Mouse (Mus musculus) ES-Bruce4 (cell line): ENCODE measurements at regions not wholly inside any gene's neighbourhood (a gene's known extent, or its start where the extent isn't known, plus 50 kb on each side); places are given as distances from the start of the nearest gene placed in this dataset.

Experiments used
- H3K27ac ChIP-seq: 2 replicates; pipeline ENCODE4 v1.5.1; 2012; ENCODE audit warnings: low read length, inconsistent platforms; ENCODE audit not compliant: insufficient read depth
- H3K27me3 ChIP-seq: 2 replicates; pipeline ENCODE4 v1.6.1; 2012; ENCODE audit warnings: mild to moderate bottlenecking, low read length, inconsistent platforms; ENCODE audit not compliant: control insufficient read depth, poor library complexity, insufficient read depth, severe bottlenecking
- H3K36me3 ChIP-seq: 2 replicates; pipeline ENCODE4 v1.6.1; 2012; ENCODE audit warnings: inconsistent platforms, mild to moderate bottlenecking, low read length, moderate library complexity; ENCODE audit not compliant: control insufficient read depth, poor library complexity, insufficient read depth, severe bottlenecking
- H3K4me1 ChIP-seq: one replicate; pipeline ENCODE4 v1.8.1; 2011; ENCODE audit warnings: low read length; ENCODE audit not compliant: control insufficient read depth, insufficient read depth
- H3K4me3 ChIP-seq: 2 replicates; pipeline ENCODE4 v1.5.1; 2011; ENCODE audit warnings: low read depth, mild to moderate bottlenecking, low read length
- H3K9ac ChIP-seq: 2 replicates; pipeline ENCODE4 v1.6.1; 2012; ENCODE audit warnings: low read depth, mild to moderate bottlenecking, inconsistent platforms; ENCODE audit not compliant: poor library complexity, severe bottlenecking
- H3K9me3 ChIP-seq: replicated peaks from 2 replicates; pipeline ENCODE4 v1.6.1; 2012; ENCODE audit warnings: mild to moderate bottlenecking, low read length, inconsistent platforms; ENCODE audit not compliant: control insufficient read depth, poor library complexity, insufficient read depth, severe bottlenecking
- CTCF ChIP-seq: IDR thresholded peaks from one replicate; pipeline ENCODE4 v1.8.1; 2011; ENCODE audit warnings: low read depth, low read length
- EP300 ChIP-seq: IDR thresholded peaks from 2 replicates; pipeline ENCODE4 v1.6.1; 2011; ENCODE audit warnings: low read depth, low read length; ENCODE audit not compliant: insufficient read depth
- POLR2A ChIP-seq: IDR thresholded peaks from one replicate; pipeline ENCODE4 v1.8.1; 2011; ENCODE audit warnings: low read length; ENCODE audit not compliant: insufficient read depth

- no peak overlapping the region for H3K9ac ChIP-seq
- TF ChIP-seq CTCF: no peak
- TF ChIP-seq POLR2A: no peak
- TF ChIP-seq EP300: no peak
- H3K4me3 ChIP-seq: no peak overlapping the region
- H3K36me3 ChIP-seq: no peaks in the 10 kb centered on the region
- H3K4me1 ChIP-seq: no peaks in the 10 kb centered on the region
- no peaks in the 10 kb centered on the region for H3K27me3 ChIP-seq
- H3K9me3 ChIP-seq: 0 out of 2 replicates have a peak, but pooled peaks cover 2% of the 10 kb centered on the region
- H3K27ac ChIP-seq: no peak overlapping the region
These were observed 96.0 kb downstream of the Epdr1 start for GRCm38 (mm10) chr13:19523686-19524085.

GRCm38 (mm10) chr13:19517938-19518777, 101.6 kb downstream of the Epdr1 start:
- H3K9me3 ChIP-seq: no peaks in the 10 kb centered on the region
- H3K27ac ChIP-seq: no peak overlapping the region
- no peaks in the 10 kb centered on the region for H3K27me3 ChIP-seq
- no peak overlapping the region for H3K4me3 ChIP-seq
- TF ChIP-seq EP300: no peak
- no peak for TF ChIP-seq POLR2A
- TF ChIP-seq CTCF: no peak
- H3K4me1 ChIP-seq: no peaks in the 10 kb centered on the region
- no peaks in the 10 kb centered on the region for H3K36me3 ChIP-seq
- H3K9ac ChIP-seq: no peak overlapping the region

- no peaks in the 10 kb centered on the region for H3K9me3 ChIP-seq
- no peak overlapping the region for H3K27ac ChIP-seq
- H3K27me3 ChIP-seq: no peaks in the 10 kb centered on the region
- H3K4me1 ChIP-seq: no peaks in the 10 kb centered on the region
- H3K4me3 ChIP-seq: no peak overlapping the region
- no peaks in the 10 kb centered on the region for H3K36me3 ChIP-seq
- H3K9ac ChIP-seq: no peak overlapping the region
- TF ChIP-seq EP300 (no peak), POLR2A (no peak), CTCF (no peak)
These were observed 104.7 kb downstream of the Epdr1 start for GRCm38 (mm10) chr13:19514844-19515555.

- Histone ChIP-seq H3K4me1 (no peaks in the 10 kb centered on the region), H3K36me3 (no peaks in the 10 kb centered on the region), H3K27ac (no peak overlapping the region), H3K4me3 (no peak overlapping the region), H3K9ac (no peak overlapping the region), H3K27me3 (no peaks in the 10 kb centered on the region), H3K9me3 (no peaks in the 10 kb centered on the region)
- no peak for TF ChIP-seq CTCF
- no peak for TF ChIP-seq EP300
- no peak for TF ChIP-seq POLR2A
These were observed 110.9 kb upstream of the Stard3nl start for GRCm38 (mm10) chr13:19506543-19506942.

- no peaks in the 10 kb centered on the region for H3K27me3 ChIP-seq
- H3K4me3 ChIP-seq: no peak overlapping the region
- TF ChIP-seq EP300 (no peak), POLR2A (no peak), CTCF (no peak)
- H3K36me3 ChIP-seq: no peaks in the 10 kb centered on the region
- no peak overlapping the region for H3K9ac ChIP-seq
- no peak overlapping the region for H3K27ac ChIP-seq
- no peaks in the 10 kb centered on the region for H3K4me1 ChIP-seq
- no peaks in the 10 kb centered on the region for H3K9me3 ChIP-seq
These were observed 108.6 kb upstream of the Stard3nl start for GRCm38 (mm10) chr13:19504241-19504640.

- Histone ChIP-seq H3K27me3 (no peaks in the 10 kb centered on the region), H3K9me3 (no peaks in the 10 kb centered on the region), H3K4me1 (no peaks in the 10 kb centered on the region), H3K36me3 (no peaks in the 10 kb centered on the region), H3K27ac (no peak overlapping the region), H3K4me3 (no peak overlapping the region), H3K9ac (no peak overlapping the region)
- no peak for TF ChIP-seq EP300
- no peak for TF ChIP-seq CTCF
- TF ChIP-seq POLR2A: no peak
These were observed 86.6 kb upstream of the Stard3nl start for GRCm38 (mm10) chr13:19482198-19482597.
